Mouse (Mus musculus): ENCODE measurements at regions not wholly inside any gene's neighbourhood (a gene's known extent, or its start where the extent isn't known, plus 50 kb on each side); places are given as distances from the start of the nearest gene placed in this dataset.

GRCm38 (mm10) chr12:54262236-54263005 is 58.8 kb upstream of the Egln3 start:
- Histone ChIP-seq H3K4me1 (ENCODE audit: control insufficient read depth, insufficient read depth, low read length) (peaks cover 2% of the 10 kb centered on the region; the same call in 1 of the 2 replicates), H3K27me3 (ENCODE audit: control insufficient read depth, insufficient read depth, low read length) (no peaks in the 10 kb centered on the region), H3K27ac (no peak overlapping the region), H3K9ac (ENCODE audit: low read depth, low read length) (no peak overlapping the region), H3K79me2 (replicated peaks; ENCODE audit: control insufficient read depth, insufficient read depth, low read length) (no peaks in the 10 kb centered on the region), H3K4me3 (no peak overlapping the region), H3K36me3 (ENCODE audit: control insufficient read depth, insufficient read depth, low read length) (no peaks in the 10 kb centered on the region)
- DNase-seq, result no peak
- intact Hi-C loops (cut with DNase I), result no loop called here
- whole genome bisulfite sequencing, result 80% methylated on average over 11 of the region's 11 CpGs
- TF ChIP-seq EP300 (IDR thresholded peaks at IDR 0.05; ENCODE audit: insufficient read depth, low read depth, low read length) (no peak), POLR2A (IDR thresholded peaks at IDR 0.05; ENCODE audit: insufficient read depth, low read depth, low read length) (no peak), CTCF (IDR thresholded peaks at IDR 0.05) (no peak)

- H3K36me3 ChIP-seq (ENCODE audit: control insufficient read depth, insufficient read depth, low read length), result no peaks in the 10 kb centered on the region
- H3K9ac ChIP-seq (ENCODE audit: low read depth, low read length), result no peak overlapping the region
- peak in 1 of 2 experiments; percentile 34 for DNase-seq
- no peaks in the 10 kb centered on the region for H3K79me2 ChIP-seq (replicated peaks; ENCODE audit: control insufficient read depth, insufficient read depth, low read length)
- TF ChIP-seq POLR2A (IDR thresholded peaks at IDR 0.05; ENCODE audit: insufficient read depth, low read depth, low read length) (no peak), CTCF (IDR thresholded peaks at IDR 0.05) (no peak), EP300 (IDR thresholded peaks at IDR 0.05; ENCODE audit: insufficient read depth, low read depth, low read length) (no peak)
- peak overlapping the region; percentile 28; the same call in 1 of the 2 replicates for H3K27ac ChIP-seq
- intact Hi-C loops (cut with DNase I), result no loop called here
- no peak overlapping the region for H3K4me3 ChIP-seq
- 64% methylated on average over 5 of the region's 5 CpGs for whole genome bisulfite sequencing
- H3K27me3 ChIP-seq (ENCODE audit: control insufficient read depth, insufficient read depth, low read length), result no peaks in the 10 kb centered on the region
- H3K4me1 ChIP-seq (ENCODE audit: control insufficient read depth, insufficient read depth, low read length), result peaks cover 2% of the 10 kb centered on the region; the same call in 1 of the 2 replicates
Observed at GRCm38 (mm10) chr12:54261426-54261825, 57.8 kb upstream of the Egln3 start.

GRCm38 (mm10) chr12:54260502-54260901 is 56.8 kb upstream of the Egln3 start:
- Histone ChIP-seq H3K36me3 (ENCODE audit: control insufficient read depth, insufficient read depth, low read length) (no peaks in the 10 kb centered on the region), H3K79me2 (replicated peaks; ENCODE audit: control insufficient read depth, insufficient read depth, low read length) (no peaks in the 10 kb centered on the region), H3K4me1 (ENCODE audit: control insufficient read depth, insufficient read depth, low read length) (peaks cover 2% of the 10 kb centered on the region; the same call in 1 of the 2 replicates), H3K27ac (no peak overlapping the region), H3K9ac (ENCODE audit: low read depth, low read length) (no peak overlapping the region), H3K4me3 (no peak overlapping the region), H3K27me3 (ENCODE audit: control insufficient read depth, insufficient read depth, low read length) (no peaks in the 10 kb centered on the region)
- TF ChIP-seq CTCF (IDR thresholded peaks at IDR 0.05) (no peak), POLR2A (IDR thresholded peaks at IDR 0.05; ENCODE audit: insufficient read depth, low read depth, low read length) (no peak), EP300 (IDR thresholded peaks at IDR 0.05; ENCODE audit: insufficient read depth, low read depth, low read length) (no peak)
- WGBS, result 68% methylated on average over 6 of the region's 6 CpGs
- DNase-seq, result peak in 1 of 2 experiments; percentile 40
- intact Hi-C loops (cut with DNase I), result no loop called here

GRCm38 (mm10) chr12:54257776-54258433 is 54.2 kb upstream of the Egln3 start:
- H3K79me2 ChIP-seq (replicated peaks; ENCODE audit: control insufficient read depth, insufficient read depth, low read length), result no peaks in the 10 kb centered on the region
- 62% methylated on average over 7 of the region's 7 CpGs for WGBS

GRCm38 (mm10) chr12:54256506-54257128 is 53.0 kb upstream of the Egln3 start:
- TF ChIP-seq EP300 (IDR thresholded peaks at IDR 0.05; ENCODE audit: insufficient read depth, low read depth, low read length), result no peak
- no peak for TF ChIP-seq POLR2A (IDR thresholded peaks at IDR 0.05; ENCODE audit: insufficient read depth, low read depth, low read length)
- no peak for TF ChIP-seq CTCF (IDR thresholded peaks at IDR 0.05)
- intact Hi-C loops (cut with DNase I), result no loop called here

More at GRCm38 (mm10) chr12:54257776-54258433, 54.2 kb upstream of the Egln3 start:
- TF ChIP-seq POLR2A (IDR thresholded peaks at IDR 0.05; ENCODE audit: insufficient read depth, low read depth, low read length) (no peak), EP300 (IDR thresholded peaks at IDR 0.05; ENCODE audit: insufficient read depth, low read depth, low read length) (no peak), CTCF (IDR thresholded peaks at IDR 0.05) (no peak)
- Histone ChIP-seq H3K4me1 (ENCODE audit: control insufficient read depth, insufficient read depth, low read length) (no peaks in the 10 kb centered on the region), H3K27ac (no peak overlapping the region), H3K27me3 (ENCODE audit: control insufficient read depth, insufficient read depth, low read length) (no peaks in the 10 kb centered on the region), H3K9ac (ENCODE audit: low read depth, low read length) (no peak overlapping the region), H3K4me3 (no peak overlapping the region), H3K36me3 (ENCODE audit: control insufficient read depth, insufficient read depth, low read length) (no peaks in the 10 kb centered on the region)
- intact Hi-C loops (cut with DNase I), result no loop called here
- peak in 1 of 2 experiments; percentile 20 for DNase-seq

More at GRCm38 (mm10) chr12:54256506-54257128, 53.0 kb upstream of the Egln3 start:
- Histone ChIP-seq H3K4me1 (ENCODE audit: control insufficient read depth, insufficient read depth, low read length) (peaks cover 3% of the 10 kb centered on the region), H3K79me2 (replicated peaks; ENCODE audit: control insufficient read depth, insufficient read depth, low read length) (no peaks in the 10 kb centered on the region), H3K27ac (no peak overlapping the region), H3K27me3 (ENCODE audit: control insufficient read depth, insufficient read depth, low read length) (0 out of 2 replicates have a peak, but pooled peaks cover 1% of the 10 kb centered on the region), H3K4me3 (no peak overlapping the region), H3K36me3 (ENCODE audit: control insufficient read depth, insufficient read depth, low read length) (no peaks in the 10 kb centered on the region), H3K9ac (ENCODE audit: low read depth, low read length) (no peak overlapping the region)
- WGBS, result 60% methylated on average over 6 of the region's 6 CpGs
- no peak for DNase-seq
